Mouse (Mus musculus) ES-E14 (cell line): ENCODE data around the gene Ubac1.

Experiments
- CHD2 ChIP-seq: IDR thresholded peaks from 2 replicates; pipeline ENCODE4 v1.6.1; 2014; ENCODE audit warnings: mild to moderate bottlenecking, low read depth, low read length, inconsistent platforms
- HCFC1 ChIP-seq: IDR thresholded peaks from 2 replicates; pipeline ENCODE4 v1.6.1; 2012; ENCODE audit warnings: low read length, inconsistent platforms, borderline replicate concordance; ENCODE audit not compliant: insufficient read depth
- ZC3H11A ChIP-seq: IDR thresholded peaks from 2 replicates; pipeline ENCODE4 v1.6.1; 2012; ENCODE audit warnings: low read depth, mild to moderate bottlenecking, inconsistent platforms, low read length, borderline replicate concordance

DNA sequence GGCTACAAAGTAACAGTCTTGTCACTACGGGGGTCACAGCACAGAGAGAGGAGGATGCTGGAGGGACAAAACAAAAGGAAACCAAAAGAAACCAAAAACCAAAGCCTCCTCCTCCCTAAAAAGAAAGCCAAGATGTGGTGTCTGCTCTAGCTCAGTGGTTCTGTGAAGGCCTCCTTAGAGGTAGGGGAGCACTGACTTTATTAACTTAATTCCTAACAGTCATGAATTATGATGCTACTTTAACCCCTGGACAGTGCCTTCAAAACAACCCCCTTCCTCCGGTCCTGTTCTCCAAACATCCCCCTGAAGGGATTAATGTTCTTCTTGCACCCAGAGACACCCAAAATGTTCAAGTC lies 34.2 kb upstream of the Ubac1 start:
- no peak for TF ChIP-seq HCFC1
- no peak for TF ChIP-seq ZC3H11A
- TF ChIP-seq CHD2, result no peak
